Mouse (Mus musculus) gastrocnemius, adult 2 months (tissue): ENCODE data around the gene Apoc3. TPM values are rescaled to one million over a fixed set of nuclear protein-coding genes. Genes with fewer than 3 reads are reported as not detected.

ENCODE experiments used
- DNase-seq: peaks from one replicate; pipeline ENCODE4 v3.0.0; 2022
- H3K27ac ChIP-seq: fragments of 200-600 bp; 2 replicates; pipeline ENCODE4 v1.8.1; 2022; ENCODE audit warnings: mild to moderate bottlenecking
- H3K4me3 ChIP-seq: fragments of 200-600 bp; 2 replicates; pipeline ENCODE4 v1.8.1; 2022; ENCODE audit warnings: mild to moderate bottlenecking, moderate library complexity
- CTCF ChIP-seq: fragments of 200-600 bp; IDR thresholded peaks from 2 replicates; pipeline ENCODE4 v1.8.1; 2022; ENCODE audit warnings: antibody characterized with exemption, mild to moderate bottlenecking, moderate library complexity
- intact Hi-C: fragments of 180-260 bp; cut with DNase I; formaldehyde crosslinking; loops from one replicate; pipeline ENCODE4 v1.15.1; 2025
- total RNA-seq, 2 experiments: library from RNA; stranded (reverse); gene quantifications; 2 replicates each; pipeline ENCODE4 v1.2.3; 2021

The Apoc3 gene
- total RNA-seq, 2 experiments from 2014 or later, result not detected

DNA sequence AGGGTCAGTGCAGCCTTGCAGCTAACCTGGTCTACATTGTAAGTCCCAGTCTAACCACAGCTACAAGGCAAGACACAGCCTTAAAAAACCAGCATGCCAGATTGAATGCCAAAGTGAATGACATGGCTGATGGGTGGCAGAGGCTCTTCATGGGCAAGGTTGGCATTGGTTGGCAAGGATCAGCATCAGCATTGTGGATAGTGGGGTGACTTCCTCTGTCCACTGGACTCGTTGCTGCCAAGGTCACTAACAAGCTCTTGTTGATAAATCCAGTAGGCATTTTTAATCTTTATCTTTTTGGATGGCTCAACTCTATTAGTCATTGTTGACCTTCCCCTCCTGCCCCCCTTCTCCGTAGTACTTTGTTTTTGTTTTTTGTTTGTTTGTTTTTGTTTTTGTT, 35.8 kb downstream of the Apoc3 start:
- intact Hi-C loops, result no loop called here
- TF ChIP-seq CTCF, result no peak
- no peak overlapping the region for H3K27ac ChIP-seq

GRCm38 (mm10) chr9:46198936-46199335, 36.5 kb downstream of the Apoc3 start:
- intact Hi-C loops, result no loop called here
- no peak for TF ChIP-seq CTCF
- DNase-seq, result no peak
- H3K4me3 ChIP-seq, result no peak overlapping the region
- H3K27ac ChIP-seq, result no peak overlapping the region

More for the DNA sequence above, 35.8 kb downstream of the Apoc3 start:
- DNase-seq, result no peak
- H3K4me3 ChIP-seq, result no peak overlapping the region

DNA sequence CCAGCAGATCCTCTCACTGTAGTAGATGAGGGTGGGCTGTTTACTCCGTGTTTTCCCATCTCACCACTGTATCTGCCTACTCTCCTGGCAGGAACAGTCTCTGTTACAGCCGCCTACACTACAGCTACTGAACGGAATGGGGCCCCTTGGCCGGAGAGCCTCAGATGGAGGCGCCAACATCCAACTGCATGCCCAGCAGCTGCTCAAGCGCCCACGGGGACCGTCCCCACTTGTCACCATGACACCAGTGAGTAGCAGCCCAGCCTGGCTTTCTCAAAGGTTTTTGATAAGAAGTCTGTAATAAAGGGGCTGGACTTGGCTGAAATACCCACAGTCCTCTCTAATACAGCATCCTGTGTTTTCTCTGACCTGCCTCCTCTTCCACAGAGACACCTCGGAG, 37.0 kb downstream of the Apoc3 start:
- Histone ChIP-seq H3K27ac (0 out of 2 replicates have a peak overlapping the region, but pooled peaks have one; percentile 2), H3K4me3 (no peak overlapping the region)
- intact Hi-C loops, result no loop called here
- no peak for TF ChIP-seq CTCF
- DNase-seq, result no peak

GRCm38 (mm10) chr9:46196699-46197169, 38.7 kb downstream of the Apoc3 start:
- peak; percentile 56 for DNase-seq
- TF ChIP-seq CTCF, result no peak
- peak overlapping the region; percentile 84 for H3K27ac ChIP-seq
- peak overlapping the region; percentile 35; the same call in 1 of the 2 replicates for H3K4me3 ChIP-seq
- intact Hi-C loops, result no loop called here

- Histone ChIP-seq H3K4me3 (no peak overlapping the region), H3K27ac (no peak overlapping the region)
- intact Hi-C loops, result loop anchor here (5.0 kb wide), 1 partner anchor 52 kb away; no protein-coding TSS in a partner anchor
- DNase-seq, result no peak
- TF ChIP-seq CTCF, result no peak
These were observed 40.6 kb downstream of the Apoc3 start for GRCm38 (mm10) chr9:46194809-46195208.

GRCm38 (mm10) chr9:46192642-46193041, 42.8 kb downstream of the Apoc3 start:
- TF ChIP-seq CTCF, result no peak
- H3K27ac ChIP-seq, result no peak overlapping the region
- intact Hi-C loops, result loop anchor here (1.0 to 5.0 kb wide), 2 partner anchors 55 to 189 kb away; no protein-coding TSS in a partner anchor
- no peak for DNase-seq
- no peak overlapping the region for H3K4me3 ChIP-seq

- H3K27ac ChIP-seq, result no peak overlapping the region
- DNase-seq, result no peak
- no peak overlapping the region for H3K4me3 ChIP-seq
- TF ChIP-seq CTCF, result peak; percentile 73
- intact Hi-C loops, result loop anchor here (1.0 to 5.0 kb wide), 2 partner anchors 56 to 188 kb away; no protein-coding TSS in a partner anchor
These were observed 43.8 kb downstream of the Apoc3 start for GRCm38 (mm10) chr9:46191644-46192043.

GRCm38 (mm10) chr9:46191234-46191633, 44.2 kb downstream of the Apoc3 start:
- H3K27ac ChIP-seq, result no peak overlapping the region; the same call in 1 of the 2 replicates
- H3K4me3 ChIP-seq, result no peak overlapping the region
- intact Hi-C loops, result loop anchor here (5.0 kb wide), 1 partner anchor 56 kb away; no protein-coding TSS in a partner anchor
- no peak for DNase-seq
- no peak for TF ChIP-seq CTCF

- DNase-seq, result no peak
- intact Hi-C loops, result no loop called here
- Histone ChIP-seq H3K4me3 (no peak overlapping the region), H3K27ac (no peak overlapping the region)
- TF ChIP-seq CTCF, result no peak
These were observed 46.1 kb downstream of the Apoc3 start for GRCm38 (mm10) chr9:46189381-46189780.

DNA sequence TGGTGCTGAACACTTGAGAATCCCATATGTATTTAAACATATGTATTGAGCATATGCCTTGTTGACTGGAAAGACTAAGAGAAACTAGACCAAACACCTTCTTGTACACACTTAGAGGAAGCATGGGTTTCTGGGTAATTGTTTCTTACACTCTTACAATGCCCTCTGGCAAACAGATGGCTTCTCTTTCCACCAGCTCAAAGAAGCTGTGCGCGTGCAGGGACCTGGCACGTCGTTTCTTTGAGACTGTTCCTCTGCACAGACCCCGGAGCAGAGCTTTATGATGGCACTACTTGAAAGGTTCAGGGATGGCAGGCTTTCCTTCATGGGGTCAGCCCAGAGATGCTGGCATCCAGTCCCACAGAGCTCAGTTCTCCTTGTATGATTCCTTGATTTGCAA, 46.5 kb downstream of the Apoc3 start:
- no peak for DNase-seq
- intact Hi-C loops, result no loop called here
- Histone ChIP-seq H3K27ac (no peak overlapping the region), H3K4me3 (no peak overlapping the region)
- TF ChIP-seq CTCF, result no peak

DNA sequence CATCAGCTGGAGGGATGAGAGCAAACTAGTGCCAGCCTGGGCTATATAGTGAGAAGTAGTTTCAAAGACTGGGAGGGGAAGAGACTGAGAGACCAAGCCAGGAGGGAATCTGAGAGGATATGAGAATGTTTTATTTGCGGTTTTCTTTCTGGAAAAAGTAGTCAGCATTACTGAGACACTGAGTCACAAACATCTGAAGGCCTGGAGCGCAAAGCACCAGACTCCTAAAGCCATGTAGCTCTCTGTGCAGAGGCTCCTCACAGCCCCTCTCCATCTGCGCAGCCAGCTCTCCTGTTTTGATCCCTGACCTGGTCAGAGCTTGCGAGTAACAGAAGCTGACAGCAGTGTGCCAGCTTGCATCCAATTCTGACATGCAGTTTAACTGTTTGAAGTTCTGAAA, 47.1 kb downstream of the Apoc3 start:
- no peak overlapping the region for H3K4me3 ChIP-seq
- intact Hi-C loops, result no loop called here
- DNase-seq, result peak; percentile 36
- H3K27ac ChIP-seq, result peak overlapping the region; percentile 38
- TF ChIP-seq CTCF, result no peak

GRCm38 (mm10) chr9:46186387-46186786, 49.0 kb downstream of the Apoc3 start:
- intact Hi-C loops, result no loop called here
- Histone ChIP-seq H3K27ac (no peak overlapping the region), H3K4me3 (no peak overlapping the region)
- TF ChIP-seq CTCF, result peak; percentile 50
- DNase-seq, result no peak

DNA sequence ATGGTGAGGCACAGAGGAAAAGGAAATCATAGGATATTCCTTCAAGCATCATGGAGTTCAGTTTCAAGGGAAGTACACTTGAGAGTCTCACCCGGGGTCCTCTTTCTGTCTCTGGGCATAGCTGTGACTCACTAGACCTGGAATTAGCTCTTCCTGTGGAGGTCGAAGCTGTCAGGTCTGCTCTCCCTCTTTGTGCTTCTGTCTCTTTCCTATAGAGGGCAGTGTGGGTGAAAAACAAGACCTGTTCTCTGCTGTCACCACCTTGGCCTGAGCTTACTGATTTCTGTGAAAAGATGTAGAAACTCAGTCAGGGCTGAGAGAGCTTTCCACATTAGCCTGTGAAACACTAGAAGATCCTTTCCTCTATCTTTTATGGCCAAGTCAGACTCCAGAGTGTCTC, 50.2 kb downstream of the Apoc3 start:
- no peak for DNase-seq
- peak; percentile 65 for TF ChIP-seq CTCF
- intact Hi-C loops, result no loop called here
- Histone ChIP-seq H3K4me3 (no peak overlapping the region), H3K27ac (peak overlapping the region; percentile 25; the same call in 1 of the 2 replicates)

- DNase-seq, result no peak
- TF ChIP-seq CTCF, result no peak
- intact Hi-C loops, result loop anchor here (5.0 kb wide), 1 partner anchor 62 kb away; no protein-coding TSS in a partner anchor
- Histone ChIP-seq H3K27ac (peak overlapping the region; percentile 25; the same call in 1 of the 2 replicates), H3K4me3 (no peak overlapping the region)
These were observed 50.9 kb downstream of the Apoc3 start for GRCm38 (mm10) chr9:46184542-46184941.

Other genes starting within 250 kb of the Apoc3 start
- gene Pafah1b2, start 222.9 kb downstream of the Apoc3 start, total RNA-seq, result 10 to 100 TPM; 28.0 to 29.5 TPM
- gene Sik3, start 222.8 kb downstream of the Apoc3 start, total RNA-seq, result 10 to 100 TPM; 38.0 to 41.1 TPM
- not detected for gene Apoa1, start 7.1 kb downstream of the Apoc3 start, total RNA-seq
- gene Apoa4, start 5.1 kb upstream of the Apoc3 start, total RNA-seq, result not detected
- not detected for gene Apoa5, start 33.0 kb upstream of the Apoc3 start, total RNA-seq
- 10 to 100 TPM; 22.7 to 30.6 TPM for gene Zpr1, start 37.4 kb upstream of the Apoc3 start, total RNA-seq
- 1 to 10 TPM; 8.4 to 8.5 TPM for gene Bud13, start 47.4 kb upstream of the Apoc3 start, total RNA-seq
- gene 4931429L15Rik, start 84.3 kb upstream of the Apoc3 start, total RNA-seq, result not detected